Mouse (Mus musculus) ovary, adult 18-20 months (tissue): ENCODE results near the gene Adam19.
"Not testable (repeated sequence)": the region's sequence is repeated elsewhere in the genome, so short reads cannot be mapped to it uniquely, and the experiment has no call there.

Source experiments
- DNase-seq: peaks from one replicate; pipeline ENCODE4 v3.0.0; 2022; ENCODE audit warnings: low spot score, mixed read lengths

Adam19 gene

GRCm38 (mm10) chr11:46131022-46131986, 75.5 kb downstream of the Adam19 start:
- DNase-seq: no peak

- DNase-seq: no peak
These were observed 79.1 kb downstream of the Adam19 start for GRCm38 (mm10) chr11:46134899-46135298.

GRCm38 (mm10) chr11:46143342-46143741, 87.5 kb downstream of the Adam19 start:
- no peak for DNase-seq

- no peak for DNase-seq
These were observed 89.5 kb downstream of the Adam19 start for GRCm38 (mm10) chr11:46145163-46145875.

GRCm38 (mm10) chr11:46146619-46147018, 90.8 kb downstream of the Adam19 start:
- DNase-seq: no peak

GRCm38 (mm10) chr11:46156945-46157344, 101.2 kb downstream of the Adam19 start:
- DNase-seq: no peak

- no peak for DNase-seq
These were observed 101.7 kb downstream of the Adam19 start for GRCm38 (mm10) chr11:46157462-46157861.

- no peak for DNase-seq
These were observed 110.2 kb downstream of the Adam19 start, which contains the start of gene Nipal4 for GRCm38 (mm10) chr11:46165866-46166585. TSS of gene Nipal4 (minus strand) at chr11:46166508.

- DNase-seq: no peak
These were observed 112.7 kb downstream of the Adam19 start for GRCm38 (mm10) chr11:46168506-46168905.

GRCm38 (mm10) chr11:46169908-46170307, 114.1 kb downstream of the Adam19 start:
- DNase-seq: no peak

- no peak for DNase-seq
These were observed 116.3 kb downstream of the Adam19 start for GRCm38 (mm10) chr11:46172128-46172527.

GRCm38 (mm10) chr11:46176155-46176554, 120.4 kb downstream of the Adam19 start:
- DNase-seq: no peak

- DNase-seq: no peak
These were observed 121.7 kb downstream of the Adam19 start for GRCm38 (mm10) chr11:46177246-46178043.

GRCm38 (mm10) chr11:46182031-46182430, 126.2 kb downstream of the Adam19 start:
- not testable (repeated sequence) for DNase-seq

GRCm38 (mm10) chr11:46184946-46185345, 129.2 kb downstream of the Adam19 start:
- no peak for DNase-seq

- DNase-seq: no peak
These were observed 129.7 kb downstream of the Adam19 start for GRCm38 (mm10) chr11:46185486-46185885.

GRCm38 (mm10) chr11:46188283-46188682, 132.5 kb downstream of the Adam19 start:
- DNase-seq: no peak

- no peak for DNase-seq
These were observed 138.4 kb downstream of the Adam19 start for GRCm38 (mm10) chr11:46194175-46194574.
